Mouse (Mus musculus) kidney, adult 2 months (tissue): ENCODE results near the gene Ifitm1. TPM values are rescaled to one million over a fixed set of nuclear protein-coding genes. Genes with fewer than 3 reads are reported as not detected.

Experiments used
- DNase-seq: peaks from one replicate; pipeline ENCODE4 v3.0.0; 2021
- H3K27ac ChIP-seq: fragments of 200-500 bp; 2 replicates; pipeline ENCODE4 v1.5.1; 2012; ENCODE audit warnings: low read depth, low read length, control low read depth, inconsistent platforms; ENCODE audit not compliant: insufficient read depth
- H3K27me3 ChIP-seq: fragments of 200-500 bp; replicated peaks from 2 replicates; pipeline ENCODE4 v1.6.1; 2012; ENCODE audit warnings: mild to moderate bottlenecking, moderate library complexity, low read length, inconsistent platforms; ENCODE audit not compliant: control insufficient read depth, insufficient read depth
- H3K36me3 ChIP-seq: fragments of 200-500 bp; 2 replicates; pipeline ENCODE4 v1.6.1; 2012; ENCODE audit warnings: mild to moderate bottlenecking, moderate library complexity, low read length, inconsistent platforms; ENCODE audit not compliant: control insufficient read depth, insufficient read depth
- H3K4me1 ChIP-seq: fragments of 200-500 bp; 2 replicates; pipeline ENCODE4 v1.6.1; 2011; ENCODE audit warnings: low read length; ENCODE audit not compliant: control insufficient read depth, insufficient read depth
- H3K4me3 ChIP-seq: fragments of 200-500 bp; 2 replicates; pipeline ENCODE4 v1.5.1; 2011; ENCODE audit warnings: mild to moderate bottlenecking, low read depth, low read length, control low read depth; ENCODE audit not compliant: insufficient read depth
- CTCF ChIP-seq: fragments of 200-500 bp; conservative IDR thresholded peaks from 2 replicates; pipeline ENCODE4 v1.5.1; 2011; ENCODE audit warnings: low read depth, mild to moderate bottlenecking, control low read depth, low read length, moderate library complexity, mixed read lengths; ENCODE audit not compliant: insufficient read depth, insufficient read length
- POLR2A ChIP-seq: fragments of 200-500 bp; IDR thresholded peaks from one replicate; pipeline ENCODE4 v1.6.1; 2011; ENCODE audit warnings: low read depth, low read length, control low read depth
- WGBS: fragments of 180-500 bp; shearing (Covaris S2); methylation state at CpG from one replicate; pipeline ENCODE4 v1.1.7; 2018; 5-methylcytosine and 5-hydroxymethylcytosine counted together
- polyA plus RNA-seq: library from polyadenylated mRNA; depleted of rRNA; stranded (reverse); fragments of >200 nt; gene quantifications from 2 replicates; pipeline ENCODE4 v1.2.3, GENCODE M21; 2012

The Ifitm1 gene
- polyA plus RNA-seq, 1 experiment = 125 TPM

GRCm38 (mm10) chr7:140955342-140955741, 11.7 kb upstream of the Ifitm1 start:
- DNase-seq = no peak
- Histone ChIP-seq H3K4me1 (no peaks in the 10 kb centered on the region), H3K27me3 (no peaks in the 10 kb centered on the region), H3K36me3 (no peaks in the 10 kb centered on the region), H3K27ac (peak overlapping the region; percentile 83), H3K4me3 (peak overlapping the region; percentile 68)
- TF ChIP-seq POLR2A (no peak), CTCF (no peak)
- 4% methylated on average over 17 of the region's 17 CpGs for WGBS

- DNase-seq = peak; percentile 95
- whole genome bisulfite sequencing = 13% methylated on average over 11 of the region's 11 CpGs
- Histone ChIP-seq H3K36me3 (no peaks in the 10 kb centered on the region), H3K27me3 (no peaks in the 10 kb centered on the region), H3K4me3 (peak within 1 kb of the TSS; percentile 68), H3K27ac (peak within 1 kb of the TSS; percentile 83), H3K4me1 (no peaks in the 10 kb centered on the region)
- TF ChIP-seq CTCF (no peak), POLR2A (no peak)
Observed at GRCm38 (mm10) chr7:140955758-140956555, 11.1 kb upstream of the Ifitm1 start, which contains the start of the genes Gm45717 and Ifitm2. Gm45717 (minus strand) TSS chr7:140955937. Ifitm2 (minus strand) TSS chr7:140955987.

GRCm38 (mm10) chr7:140956556-140956869, 10.5 kb upstream of the Ifitm1 start:
- WGBS = 48% methylated on average over 6 of the region's 6 CpGs
- TF ChIP-seq POLR2A = no peak
- no peak for TF ChIP-seq CTCF
- Histone ChIP-seq H3K27me3 (no peaks in the 10 kb centered on the region), H3K27ac (peak overlapping the region; percentile 79), H3K36me3 (no peaks in the 10 kb centered on the region), H3K4me3 (no peak overlapping the region), H3K4me1 (no peaks in the 10 kb centered on the region)
- DNase-seq = no peak

- no peaks in the 10 kb centered on the region for H3K36me3 ChIP-seq
- H3K4me3 ChIP-seq = no peak overlapping the region
- TF ChIP-seq POLR2A (no peak), CTCF (no peak; the same call in 1 of the 2 replicates)
- H3K27me3 ChIP-seq = no peaks in the 10 kb centered on the region
- H3K27ac ChIP-seq = peak overlapping the region; percentile 21
- H3K4me1 ChIP-seq = no peaks in the 10 kb centered on the region
- DNase-seq = peak; percentile 73
- WGBS = 16% methylated on average over 9 of the region's 9 CpGs
Observed at GRCm38 (mm10) chr7:140959181-140959901, 7.7 kb upstream of the Ifitm1 start.

- no peaks in the 10 kb centered on the region for H3K36me3 ChIP-seq
- no peaks in the 10 kb centered on the region for H3K4me1 ChIP-seq
- no peak overlapping the region for H3K27ac ChIP-seq
- H3K4me3 ChIP-seq = no peak overlapping the region
- TF ChIP-seq CTCF (no peak), POLR2A (no peak)
- H3K27me3 ChIP-seq = no peaks in the 10 kb centered on the region
- 84% methylated on average over 5 of the region's 5 CpGs for WGBS
- no peak for DNase-seq
Observed at GRCm38 (mm10) chr7:140960026-140960425, 7.0 kb upstream of the Ifitm1 start.

- no peaks in the 10 kb centered on the region for H3K27me3 ChIP-seq
- no peaks in the 10 kb centered on the region for H3K4me1 ChIP-seq
- TF ChIP-seq POLR2A (no peak), CTCF (no peak)
- H3K27ac ChIP-seq = no peak overlapping the region
- 78% methylated on average over 2 of the region's 2 CpGs for WGBS
- H3K4me3 ChIP-seq = no peak overlapping the region
- no peaks in the 10 kb centered on the region for H3K36me3 ChIP-seq
- DNase-seq = no peak
Observed at GRCm38 (mm10) chr7:140961416-140961815, 5.6 kb upstream of the Ifitm1 start.

- Histone ChIP-seq H3K27me3 (no peaks in the 10 kb centered on the region), H3K4me1 (no peaks in the 10 kb centered on the region), H3K4me3 (no peak overlapping the region), H3K27ac (no peak overlapping the region), H3K36me3 (no peaks in the 10 kb centered on the region)
- DNase-seq = no peak
- WGBS = 91% methylated on average over 2 of the region's 2 CpGs
- TF ChIP-seq POLR2A = no peak
Observed at GRCm38 (mm10) chr7:140962733-140963132, 4.3 kb upstream of the Ifitm1 start.
